Mouse (Mus musculus) layer of hippocampus, adult 2 months (tissue): ENCODE measurements around the gene Unc5c. TPM values are rescaled to one million over a fixed set of nuclear protein-coding genes. Genes with fewer than 3 reads are reported as not detected.
A peak's percentile ranks its signal among the peaks of the same experiment; 100 is the strongest.

Source experiments
- DNase-seq, 2 experiments: peaks; one replicate each; pipeline ENCODE4 v3.0.0; 2022; ENCODE audit warnings: low spot score in 2 of 2
- H3K27ac ChIP-seq: fragments of 200-600 bp; 2 replicates; pipeline ENCODE4 v1.8.1; 2022
- H3K4me3 ChIP-seq: fragments of 200-600 bp; 2 replicates; pipeline ENCODE4 v1.8.1; 2022; ENCODE audit warnings: mild to moderate bottlenecking
- CTCF ChIP-seq: fragments of 200-600 bp; conservative IDR thresholded peaks from 2 replicates; pipeline ENCODE4 v1.8.1; 2022; ENCODE audit warnings: antibody characterized with exemption, mild to moderate bottlenecking, moderate library complexity
- total RNA-seq, 2 experiments: library from RNA; stranded (reverse); gene quantifications; 2 replicates each; pipeline ENCODE4 v1.2.3; 2021

Unc5c gene
- total RNA-seq, 2 experiments from 2014 or later: 45.5 to 45.8 TPM

DNA sequence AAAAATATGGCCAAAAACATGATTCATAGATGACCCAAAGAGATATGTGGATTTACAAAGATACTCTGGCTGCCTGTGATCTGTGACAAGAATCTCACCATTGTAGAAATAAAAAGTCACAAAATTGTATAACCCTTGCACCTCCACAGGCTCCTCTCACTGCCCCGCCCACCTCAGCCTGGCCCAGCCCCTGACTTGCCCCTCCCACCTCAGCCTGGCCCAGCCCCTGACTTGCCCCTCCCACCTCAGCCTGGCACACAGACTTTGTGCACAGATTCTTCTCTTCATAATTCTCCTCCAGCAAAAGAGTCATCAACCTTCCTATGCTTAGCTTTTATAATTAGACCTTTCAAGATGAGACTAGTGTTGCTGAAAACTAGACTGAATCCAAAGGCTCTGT, 327.1 kb downstream of the Unc5c start:
- no peak for TF ChIP-seq CTCF
- no peak for DNase-seq
- H3K27ac ChIP-seq: no peak overlapping the region
- no peak overlapping the region for H3K4me3 ChIP-seq

DNA sequence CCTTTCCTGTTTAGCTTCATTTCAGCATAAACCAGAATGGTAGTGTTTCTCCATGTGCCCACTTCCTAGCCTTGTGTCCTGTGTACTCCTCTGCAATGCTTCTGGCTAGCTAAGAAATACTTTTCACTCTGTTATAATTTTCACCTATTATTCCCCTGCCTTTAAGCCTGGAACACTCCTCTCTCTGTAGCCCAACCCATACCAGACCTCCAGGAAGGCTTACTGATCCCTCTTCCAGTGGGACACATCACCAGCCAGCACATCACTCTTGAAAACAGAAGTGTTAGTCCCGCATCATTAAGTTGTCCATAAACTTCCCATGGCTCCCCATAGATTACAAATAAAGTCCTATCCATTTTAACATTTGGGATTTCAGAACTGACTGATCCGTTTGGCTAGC, 328.7 kb downstream of the Unc5c start:
- no peak for DNase-seq
- H3K4me3 ChIP-seq: no peak overlapping the region
- no peak overlapping the region for H3K27ac ChIP-seq
- TF ChIP-seq CTCF: no peak

DNA sequence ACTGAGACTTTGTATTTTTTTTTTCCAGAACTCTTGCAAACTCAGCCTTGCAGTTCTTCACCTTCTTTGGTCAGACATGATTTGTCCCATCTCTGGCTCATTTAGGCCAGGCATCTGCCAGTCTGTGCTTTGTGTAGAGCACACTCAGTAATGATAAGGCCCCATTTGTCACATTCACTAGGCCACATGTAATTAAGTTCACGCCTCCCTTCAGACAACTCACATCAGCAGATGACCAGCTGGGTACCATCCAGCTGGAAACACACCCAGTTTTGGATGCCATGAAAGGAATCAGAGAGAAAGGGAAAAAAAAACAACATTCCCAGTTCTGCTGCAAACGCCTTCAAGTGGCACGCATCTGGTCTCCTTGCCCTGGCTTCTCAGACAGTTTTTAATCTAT, 329.4 kb downstream of the Unc5c start:
- no peak for TF ChIP-seq CTCF
- DNase-seq: no peak
- H3K27ac ChIP-seq: no peak overlapping the region

DNA sequence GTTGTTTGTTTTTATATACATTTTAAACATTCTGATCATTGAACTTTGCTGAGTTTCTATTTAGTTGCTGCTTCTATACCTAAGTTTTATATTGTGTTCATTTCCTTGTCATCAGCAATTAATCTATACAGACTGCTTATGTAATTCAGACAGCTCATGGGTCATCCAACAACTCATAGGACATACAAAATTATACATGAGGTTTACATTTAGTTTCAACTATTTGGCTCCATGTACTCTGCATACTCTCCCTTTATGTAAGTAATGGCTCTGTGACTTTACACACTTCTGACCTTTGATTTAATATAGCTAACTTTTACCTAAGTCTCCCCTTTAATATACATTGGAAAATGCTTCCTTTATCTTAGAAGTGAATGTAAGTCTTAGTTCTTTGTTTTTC, 332.4 kb downstream of the Unc5c start:
- TF ChIP-seq CTCF: no peak
- no peak overlapping the region for H3K27ac ChIP-seq
- H3K4me3 ChIP-seq: no peak overlapping the region
- DNase-seq: no peak

More for the DNA sequence above, 329.4 kb downstream of the Unc5c start:
- H3K4me3 ChIP-seq: no peak overlapping the region

DNA sequence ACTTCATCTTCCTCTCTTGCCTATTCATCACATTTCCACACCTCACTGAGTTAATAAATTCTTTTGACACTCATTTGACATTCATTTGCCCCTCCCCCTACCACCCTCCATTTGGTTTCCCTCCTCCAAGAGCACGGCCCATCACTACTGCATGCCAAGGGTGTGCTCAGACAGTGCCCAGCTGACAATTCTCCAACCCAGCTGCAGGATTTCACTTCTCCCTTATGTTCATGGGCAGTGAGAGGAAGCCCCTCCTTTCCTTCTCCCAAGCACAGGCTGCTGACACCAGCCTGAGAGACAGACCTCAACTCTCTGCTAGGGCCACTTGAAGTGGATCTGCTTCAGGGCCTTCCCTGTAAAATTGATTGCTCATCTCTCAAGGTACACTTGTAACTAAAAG, 332.8 kb downstream of the Unc5c start:
- TF ChIP-seq CTCF: no peak
- no peak overlapping the region for H3K27ac ChIP-seq
- no peak overlapping the region for H3K4me3 ChIP-seq
- DNase-seq: no peak

DNA sequence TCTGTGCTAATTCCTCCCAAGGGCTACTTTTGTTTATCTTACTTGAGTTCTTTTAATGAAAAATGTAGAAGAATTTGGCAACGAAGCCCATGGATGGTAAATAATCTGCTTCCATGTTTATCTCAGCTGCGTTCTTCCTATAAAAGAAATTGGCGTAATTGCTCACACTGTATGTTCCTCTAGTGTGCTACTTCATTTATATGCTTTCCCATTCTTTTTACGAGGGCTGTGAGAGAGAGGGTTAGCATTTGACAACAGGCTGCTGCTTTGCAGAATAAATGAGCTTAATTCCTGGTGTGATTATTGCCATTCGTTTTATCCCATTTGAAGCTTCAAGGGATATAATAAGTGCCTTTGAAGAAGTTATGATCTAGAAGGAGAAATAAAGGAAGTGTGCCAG, 339.1 kb downstream of the Unc5c start:
- H3K27ac ChIP-seq: no peak overlapping the region
- TF ChIP-seq CTCF: no peak
- H3K4me3 ChIP-seq: no peak overlapping the region
- no peak for DNase-seq

DNA sequence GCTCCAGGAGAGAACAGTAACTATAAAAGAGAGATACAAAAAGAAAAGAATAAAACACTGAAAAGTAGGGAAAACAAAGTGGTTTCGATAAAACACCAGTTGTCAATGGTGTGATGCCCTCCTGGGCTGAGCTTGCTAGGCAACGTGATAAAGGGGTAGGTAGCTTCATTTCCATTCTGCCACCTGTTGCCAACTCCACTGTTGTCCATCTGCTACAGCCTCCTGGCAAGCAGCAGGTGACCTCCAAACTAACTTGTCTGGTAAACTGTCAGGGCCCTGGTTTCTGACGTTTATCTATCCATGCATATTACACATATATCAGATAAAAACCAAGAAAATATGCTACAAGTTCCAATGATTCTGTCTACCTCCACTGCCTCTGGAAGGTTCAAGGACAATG, 344.6 kb downstream of the Unc5c start:
- Histone ChIP-seq H3K27ac (no peak overlapping the region), H3K4me3 (no peak overlapping the region)
- no peak for DNase-seq
- no peak for TF ChIP-seq CTCF

DNA sequence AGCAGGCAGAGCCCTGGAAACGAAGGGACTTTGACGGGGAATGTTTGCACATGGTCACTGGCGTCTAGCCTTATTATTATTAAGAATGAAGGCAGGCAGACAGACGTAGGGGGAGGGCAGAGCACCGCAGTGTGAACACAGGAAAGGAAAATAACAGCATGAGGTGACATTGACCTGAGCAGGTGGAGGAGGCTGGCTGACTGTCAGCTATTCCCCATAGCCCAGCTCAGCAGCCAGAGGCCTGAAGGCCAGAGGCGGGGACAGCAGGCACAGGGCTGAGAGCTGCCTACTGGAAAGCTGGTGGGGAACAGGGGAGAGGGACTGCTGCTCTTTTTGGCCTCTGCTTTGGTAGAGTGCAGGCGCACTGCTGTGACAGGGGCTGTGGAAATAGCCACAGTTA, 345.9 kb downstream of the Unc5c start:
- no peak for DNase-seq
- H3K27ac ChIP-seq: no peak overlapping the region
- H3K4me3 ChIP-seq: no peak overlapping the region
- no peak for TF ChIP-seq CTCF

DNA sequence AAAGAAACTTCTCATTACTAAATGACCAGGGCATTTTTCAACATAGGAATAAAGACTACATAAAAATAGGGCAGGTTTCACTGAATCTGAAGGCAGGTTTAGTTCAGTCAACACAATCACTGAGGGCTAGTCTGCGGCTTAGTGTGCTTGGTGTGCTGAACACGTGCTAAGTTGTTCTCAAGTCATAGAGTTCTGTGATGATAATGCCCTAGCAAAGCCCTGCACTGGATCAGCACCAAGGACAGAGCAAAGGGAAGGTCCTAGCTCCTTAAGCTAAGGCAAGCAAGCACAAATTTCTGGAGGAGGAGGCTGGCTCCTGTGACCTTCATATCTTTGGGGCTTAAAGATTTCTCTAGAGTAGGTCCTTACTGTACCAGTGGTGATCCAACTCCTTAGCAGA, 346.3 kb downstream of the Unc5c start:
- DNase-seq: no peak
- no peak overlapping the region for H3K27ac ChIP-seq
- no peak for TF ChIP-seq CTCF
- H3K4me3 ChIP-seq: no peak overlapping the region

DNA sequence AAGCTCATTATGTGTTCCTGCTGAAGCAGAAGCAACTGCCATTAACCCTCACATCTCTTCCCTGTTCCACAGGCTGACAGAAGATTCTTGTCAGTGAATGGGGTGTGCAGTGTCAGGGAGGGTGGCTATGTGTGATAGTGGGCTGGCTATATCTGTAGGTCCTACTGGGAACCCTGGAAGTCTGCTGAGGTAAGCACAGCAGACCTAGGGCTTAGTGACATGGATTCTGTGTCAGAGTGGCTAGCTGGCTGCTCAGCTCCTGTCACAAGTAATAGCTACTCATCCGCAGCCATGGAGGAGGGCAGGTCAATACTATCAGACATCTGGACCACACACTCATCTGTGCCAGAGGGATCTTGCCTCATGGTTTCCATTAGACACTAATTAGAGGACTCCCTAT, 349.8 kb downstream of the Unc5c start:
- Histone ChIP-seq H3K4me3 (no peak overlapping the region), H3K27ac (peak overlapping the region; percentile 23; the same call in 1 of the 2 replicates)
- no peak for TF ChIP-seq CTCF
- DNase-seq: no peak

DNA sequence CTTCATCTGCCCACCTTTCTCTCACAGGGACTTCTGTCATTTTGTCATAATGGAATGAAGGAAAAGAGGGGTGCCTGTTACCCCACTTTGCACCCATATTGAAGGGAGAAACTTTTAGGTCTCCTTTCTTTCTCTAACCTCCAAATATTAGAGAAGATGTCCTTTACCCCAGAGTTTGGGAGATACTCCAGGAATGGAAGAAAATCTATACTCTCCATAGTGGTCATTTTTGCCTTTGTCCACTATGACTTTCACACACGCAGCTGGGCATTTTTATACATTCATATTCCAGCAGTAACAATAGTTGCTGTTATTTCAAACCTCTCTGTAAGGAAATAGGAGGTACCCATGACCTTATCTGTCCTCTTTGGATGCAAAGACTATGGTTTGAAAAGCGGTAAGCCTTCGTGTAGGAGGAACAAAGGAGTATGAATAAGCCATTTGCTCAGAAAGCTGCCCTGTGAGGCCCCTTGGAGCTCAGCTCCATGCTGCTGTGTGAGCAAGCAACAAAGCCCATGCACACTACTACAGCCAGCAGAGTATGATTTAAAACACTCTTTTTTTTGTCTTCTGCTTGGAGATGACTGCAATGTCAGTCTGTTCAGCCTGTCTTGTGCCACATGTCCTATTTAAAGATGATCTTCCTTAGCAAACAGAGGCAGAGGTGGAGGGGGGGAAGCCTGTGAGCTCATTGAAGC, 353.7 kb downstream of the Unc5c start:
- TF ChIP-seq CTCF: no peak
- Histone ChIP-seq H3K27ac (peak overlapping the region; percentile 61; the same call in 1 of the 2 replicates), H3K4me3 (no peak overlapping the region)
- DNase-seq: peak in 1 of 2 experiments; percentile 24

DNA sequence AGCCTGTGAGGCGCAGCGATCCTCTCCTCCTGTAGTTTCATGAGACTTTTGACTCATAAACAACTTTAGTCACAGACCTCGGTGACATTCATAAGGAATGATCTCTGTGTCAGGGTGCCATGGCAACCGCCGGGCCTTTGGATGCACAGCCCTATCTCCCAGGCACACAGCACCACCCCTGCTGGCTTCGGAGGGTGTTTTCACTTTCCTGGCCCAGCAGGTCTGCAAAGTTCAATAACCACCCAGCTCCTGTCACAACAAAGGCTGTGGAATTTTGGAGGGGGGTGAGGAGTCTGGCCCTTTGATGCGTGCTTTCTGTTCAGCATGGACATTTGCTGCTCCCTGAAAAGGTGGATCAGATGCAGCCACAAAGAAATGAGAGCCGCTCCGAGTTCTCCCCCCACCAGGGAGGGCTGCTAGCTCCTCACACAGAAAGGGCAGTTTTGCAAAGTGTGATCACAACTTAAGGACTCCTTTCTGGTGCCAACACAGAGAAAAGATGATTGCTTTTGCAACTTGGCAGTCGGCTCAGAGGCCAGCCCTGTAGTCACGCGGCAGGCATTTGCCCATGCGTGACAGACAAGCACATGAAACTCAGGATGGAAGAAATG, 354.4 kb downstream of the Unc5c start:
- peak in 1 of 2 experiments; percentile 21 for DNase-seq
- peak; percentile 47 for TF ChIP-seq CTCF
- Histone ChIP-seq H3K4me3 (no peak overlapping the region), H3K27ac (peak overlapping the region; percentile 32; the same call in 1 of the 2 replicates)

DNA sequence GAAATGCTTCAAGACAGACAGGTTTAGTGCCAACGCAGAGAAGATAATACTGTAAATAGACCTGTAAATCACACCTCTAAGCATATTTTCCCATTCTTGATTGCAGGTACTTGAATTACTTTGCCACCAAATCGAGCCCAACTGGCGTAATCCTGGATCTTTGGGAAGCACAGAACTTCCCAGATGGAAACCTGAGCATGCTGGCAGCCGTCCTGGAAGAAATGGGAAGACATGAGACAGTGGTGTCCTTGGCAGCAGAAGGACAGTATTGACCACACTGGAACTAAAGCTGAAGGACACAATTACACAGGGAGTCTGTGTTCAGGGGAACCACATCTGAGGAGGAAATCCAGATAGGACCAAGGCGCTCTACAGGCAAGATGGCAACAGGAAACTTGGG, 363.3 kb downstream of the Unc5c start:
- no peak overlapping the region for H3K27ac ChIP-seq
- no peak for DNase-seq
- TF ChIP-seq CTCF: no peak
- no peak overlapping the region for H3K4me3 ChIP-seq

DNA sequence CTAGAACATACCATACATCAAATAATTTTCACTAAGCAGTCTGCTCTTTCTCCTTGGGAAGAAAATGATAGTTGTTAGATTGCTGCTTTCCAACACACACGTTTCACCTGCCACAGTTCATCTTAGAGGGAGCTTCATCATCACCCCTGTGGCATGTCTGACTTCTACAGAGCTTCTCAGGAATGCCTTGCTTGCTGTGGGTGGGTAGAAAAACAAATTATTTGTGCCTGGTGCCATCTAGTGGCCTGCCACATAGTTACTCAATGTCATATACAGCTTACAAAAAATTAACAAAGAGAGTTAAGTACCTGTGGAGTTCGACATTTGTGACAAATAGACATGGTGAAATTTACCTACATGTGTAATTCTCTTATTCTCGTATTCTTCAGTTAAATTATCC, 366.1 kb downstream of the Unc5c start:
- no peak overlapping the region for H3K4me3 ChIP-seq
- peak; percentile 89 for TF ChIP-seq CTCF
- DNase-seq: peak; percentile 75 to 78
- no peak overlapping the region; the same call in 1 of the 2 replicates for H3K27ac ChIP-seq

DNA sequence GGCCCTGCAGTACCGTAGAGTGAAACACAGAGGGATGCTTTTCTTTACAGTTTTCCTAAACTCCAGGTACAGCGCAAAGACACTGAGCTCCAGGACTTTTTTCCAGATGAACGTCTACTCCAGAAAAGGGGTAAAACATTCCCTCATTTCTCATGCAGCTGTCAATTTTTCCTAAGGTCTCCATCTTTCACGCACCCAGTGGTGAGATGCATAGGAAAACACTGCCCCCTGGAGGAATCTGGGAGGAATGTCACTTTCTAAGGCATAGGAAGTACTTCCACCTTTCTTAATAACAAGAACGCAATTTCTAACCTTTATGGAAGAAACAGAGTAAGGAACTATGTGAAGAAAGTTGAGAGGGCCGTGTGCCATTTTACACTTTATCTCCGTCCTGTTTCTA, 373.8 kb downstream of the Unc5c start:
- Histone ChIP-seq H3K4me3 (no peak overlapping the region), H3K27ac (no peak overlapping the region)
- DNase-seq: peak; percentile 52 to 65
- peak; percentile 92 for TF ChIP-seq CTCF
